Mouse (Mus musculus): ENCODE measurements around the gene Bmper.

- no peak for TF ChIP-seq CTCF (IDR thresholded peaks at IDR 0.05)
- TF ChIP-seq EP300 (IDR thresholded peaks at IDR 0.05) = no peak
Observed at GRCm38 (mm10) chr9:23380171-23380835, 157.4 kb downstream of the Bmper start.

Measured in lung, postnatal 0 days (tissue).